Mouse (Mus musculus) kidney, embryonic 15.5 days (tissue): ENCODE measurements around the gene Rps7. TPM values are rescaled to one million over a fixed set of nuclear protein-coding genes. Genes with fewer than 3 reads are reported as not detected.

Experiments used
- ATAC-seq: fragments of 200-750 bp; cut with Nextera tagmentation; replicated peaks from 2 replicates; pipeline ENCODE4 v1.8.0; 2017; ENCODE audit warnings: moderate TSS enrichment; ENCODE audit not compliant: low FRiP score
- H3K27ac ChIP-seq: fragments of 300-500 bp; sonication (generic); 2 replicates; pipeline ENCODE4 v1.5.1; 2015; ENCODE audit warnings: mild to moderate bottlenecking, inconsistent platforms
- H3K27me3 ChIP-seq: fragments of 300-500 bp; sonication (generic); 2 replicates; pipeline ENCODE4 v1.6.1; 2015; ENCODE audit warnings: inconsistent platforms
- H3K36me3 ChIP-seq: fragments of 300-500 bp; sonication (generic); 2 replicates; pipeline ENCODE4 v1.6.1; 2015; ENCODE audit warnings: inconsistent platforms
- H3K4me1 ChIP-seq: fragments of 300-500 bp; sonication (generic); 2 replicates; pipeline ENCODE4 v1.6.1; 2015; ENCODE audit warnings: inconsistent platforms
- H3K4me2 ChIP-seq: fragments of 300-500 bp; sonication (generic); 2 replicates; pipeline ENCODE4 v1.6.1; 2015; ENCODE audit warnings: moderate library complexity, mild to moderate bottlenecking, inconsistent platforms
- H3K4me3 ChIP-seq: fragments of 300-500 bp; sonication (generic); replicated peaks from 2 replicates; pipeline ENCODE4 v1.5.1; 2015; ENCODE audit warnings: mild to moderate bottlenecking, inconsistent platforms
- H3K9ac ChIP-seq: fragments of 300-500 bp; sonication (generic); 2 replicates; pipeline ENCODE4 v1.6.1; 2015; ENCODE audit warnings: mild to moderate bottlenecking, inconsistent platforms
- H3K9me3 ChIP-seq: fragments of 300-500 bp; sonication (generic); replicated peaks from 2 replicates; pipeline ENCODE4 v1.6.1; 2016; ENCODE audit warnings: inconsistent platforms
- WGBS: fragments of 180-500 bp; shearing (Covaris S2); methylation state at CpG from one replicate; pipeline ENCODE4 v1.1.7; 2015; ENCODE audit warnings: mixed read lengths; 5-methylcytosine and 5-hydroxymethylcytosine counted together
- polyA plus RNA-seq: library from polyadenylated mRNA; unstranded; fragments of >200 nt; fragmentation: Nextera tagmentation; extraction: Ambion mirVana; gene quantifications from 2 replicates; pipeline ENCODE4 v1.2.1, GENCODE M21; 2015

The Rps7 gene
- polyA plus RNA-seq, 1 experiment from 2014 or later = 680 TPM

GRCm38 (mm10) chr12:28612391-28612790 lies 23.4 kb downstream of the Rps7 start:
- 30% methylated on average over 6 of the region's 6 CpGs for WGBS
- Histone ChIP-seq H3K9me3 (no peaks in the 10 kb centered on the region), H3K4me1 (0 out of 2 replicates have a peak, but pooled peaks cover 5% of the 10 kb centered on the region), H3K36me3 (no peaks in the 10 kb centered on the region), H3K27ac (no peak overlapping the region), H3K4me3 (no peak overlapping the region), H3K9ac (no peak overlapping the region), H3K27me3 (no peaks in the 10 kb centered on the region), H3K4me2 (no peak overlapping the region)
- ATAC-seq = no peak

DNA sequence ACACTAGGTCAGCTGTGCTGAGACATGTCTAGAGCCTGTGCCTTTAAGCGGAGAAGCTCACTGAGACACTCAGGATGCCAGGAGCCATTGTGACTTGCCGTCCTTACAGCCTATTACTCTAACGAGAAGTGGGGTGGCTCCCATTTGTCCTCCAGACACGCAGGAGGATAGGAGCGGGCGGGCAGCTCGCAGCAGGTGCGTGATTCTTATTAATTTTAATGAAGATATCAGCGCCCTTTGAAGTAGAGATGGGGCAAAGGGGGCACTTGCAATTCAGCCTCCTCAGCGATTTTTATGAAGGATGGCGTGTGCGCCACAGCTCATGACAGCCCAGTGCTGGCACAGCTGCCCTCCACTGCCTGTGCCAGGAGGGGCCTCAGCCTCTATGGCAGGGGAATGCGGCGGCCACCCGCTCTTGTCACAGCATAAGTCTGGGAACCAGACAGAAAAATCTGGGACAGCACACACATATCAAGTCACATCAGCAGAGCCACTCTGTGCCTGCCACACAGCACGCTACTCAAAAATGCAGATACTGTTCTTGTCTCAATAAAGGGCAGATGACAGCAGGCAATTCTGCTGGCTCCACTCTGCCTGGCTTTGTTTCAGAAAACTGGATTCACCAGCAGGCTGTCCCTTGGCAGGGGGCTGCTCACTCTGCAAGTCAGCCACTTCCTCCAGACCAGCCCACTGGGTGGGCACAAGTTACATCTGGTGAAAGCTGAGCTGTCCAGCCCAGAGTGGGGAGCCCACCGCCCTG lies 28.0 kb downstream of the Rps7 start:
- 57% methylated on average over 17 of the region's 17 CpGs for WGBS
- Histone ChIP-seq H3K4me2 (no peak overlapping the region), H3K9me3 (no peaks in the 10 kb centered on the region), H3K27ac (no peak overlapping the region), H3K4me3 (no peak overlapping the region), H3K9ac (no peak overlapping the region), H3K27me3 (no peaks in the 10 kb centered on the region), H3K4me1 (0 out of 2 replicates have a peak, but pooled peaks cover 5% of the 10 kb centered on the region), H3K36me3 (no peaks in the 10 kb centered on the region)
- ATAC-seq = no peak; the same call in 1 of the 2 replicates

DNA sequence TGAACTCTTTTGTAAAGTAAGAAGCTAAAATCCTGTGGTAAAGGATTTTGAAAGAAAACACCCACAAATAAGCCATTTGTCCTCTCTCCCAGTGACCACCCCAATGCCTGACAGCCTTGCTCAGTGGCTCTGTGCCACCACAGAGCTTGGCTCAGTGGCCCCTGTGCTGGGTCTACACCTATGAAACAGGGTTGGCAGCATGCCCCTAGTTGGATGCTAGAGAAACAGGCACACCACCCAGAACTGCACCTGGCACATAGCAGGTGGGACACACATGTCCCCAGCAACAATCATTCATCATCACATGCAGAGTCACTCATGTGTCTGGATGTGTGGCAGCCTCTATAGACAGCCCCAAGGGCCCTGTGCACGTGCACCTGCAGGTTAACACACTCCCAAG lies 32.3 kb downstream of the Rps7 start:
- Histone ChIP-seq H3K36me3 (no peaks in the 10 kb centered on the region), H3K4me2 (no peak overlapping the region)
- WGBS = 81% methylated on average over 1 of the region's 1 CpGs

DNA sequence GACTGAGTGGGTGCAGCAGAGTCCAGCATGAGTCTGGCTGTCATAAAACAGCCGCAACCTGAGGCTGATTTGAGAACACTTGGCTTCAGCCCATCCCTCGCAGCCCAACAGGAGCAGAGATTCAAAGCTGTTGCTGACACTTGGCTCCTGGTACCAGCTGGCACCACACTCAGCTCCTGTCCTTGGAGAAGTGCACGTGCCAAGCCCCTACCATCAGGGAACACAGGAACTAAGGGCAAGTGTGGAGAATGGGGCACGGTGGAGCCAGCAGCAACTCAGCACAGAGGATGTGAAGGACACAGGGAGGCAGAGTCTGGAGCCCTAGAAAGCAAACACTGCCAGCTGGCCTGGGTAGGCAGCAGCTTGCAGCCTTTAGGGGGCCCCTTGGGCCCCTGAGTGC lies 33.5 kb downstream of the Rps7 start:
- Histone ChIP-seq H3K9me3 (no peaks in the 10 kb centered on the region), H3K4me3 (no peak overlapping the region), H3K36me3 (no peaks in the 10 kb centered on the region), H3K27ac (no peak overlapping the region), H3K4me2 (no peak overlapping the region), H3K27me3 (peaks cover 5% of the 10 kb centered on the region; the same call in 1 of the 2 replicates), H3K9ac (no peak overlapping the region), H3K4me1 (no peaks in the 10 kb centered on the region)
- no peak for ATAC-seq
- WGBS = 16% methylated on average over 4 of the region's 4 CpGs

More for the DNA sequence above, 32.3 kb downstream of the Rps7 start:
- Histone ChIP-seq H3K27ac (no peak overlapping the region), H3K4me1 (0 out of 2 replicates have a peak, but pooled peaks cover 5% of the 10 kb centered on the region), H3K4me3 (no peak overlapping the region), H3K9ac (no peak overlapping the region), H3K27me3 (peaks cover 5% of the 10 kb centered on the region; the same call in 1 of the 2 replicates), H3K9me3 (no peaks in the 10 kb centered on the region)
- no peak for ATAC-seq

GRCm38 (mm10) chr12:28598526-28598991 lies 37.2 kb downstream of the Rps7 start:
- 52% methylated on average over 2 of the region's 2 CpGs for WGBS
- no peak overlapping the region for H3K4me2 ChIP-seq

DNA sequence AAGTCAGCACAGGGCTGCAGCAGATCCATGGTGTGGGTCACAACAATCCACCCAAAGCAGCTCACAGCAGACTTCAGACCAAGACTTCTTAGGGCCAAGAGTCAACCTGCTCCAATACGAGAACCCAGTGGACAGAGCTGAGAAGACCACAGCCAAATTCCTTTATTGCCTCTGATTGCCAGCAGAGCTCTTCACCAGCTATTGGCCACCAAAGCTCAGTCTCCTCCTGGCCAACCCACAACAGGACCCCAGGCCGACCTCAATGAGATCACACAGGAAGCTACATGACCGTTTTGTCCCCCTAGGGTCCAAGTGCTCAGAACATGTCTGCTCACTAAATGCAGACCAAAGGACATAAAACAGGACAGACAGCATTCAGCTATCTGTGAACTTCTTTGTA lies 37.6 kb downstream of the Rps7 start:
- H3K9me3 ChIP-seq = no peaks in the 10 kb centered on the region

More at GRCm38 (mm10) chr12:28598526-28598991, 37.2 kb downstream of the Rps7 start:
- Histone ChIP-seq H3K4me3 (no peak overlapping the region), H3K36me3 (no peaks in the 10 kb centered on the region), H3K9ac (no peak overlapping the region), H3K27ac (no peak overlapping the region), H3K9me3 (no peaks in the 10 kb centered on the region), H3K4me1 (no peaks in the 10 kb centered on the region), H3K27me3 (peaks cover 5% of the 10 kb centered on the region; the same call in 1 of the 2 replicates)
- ATAC-seq = no peak

DNA sequence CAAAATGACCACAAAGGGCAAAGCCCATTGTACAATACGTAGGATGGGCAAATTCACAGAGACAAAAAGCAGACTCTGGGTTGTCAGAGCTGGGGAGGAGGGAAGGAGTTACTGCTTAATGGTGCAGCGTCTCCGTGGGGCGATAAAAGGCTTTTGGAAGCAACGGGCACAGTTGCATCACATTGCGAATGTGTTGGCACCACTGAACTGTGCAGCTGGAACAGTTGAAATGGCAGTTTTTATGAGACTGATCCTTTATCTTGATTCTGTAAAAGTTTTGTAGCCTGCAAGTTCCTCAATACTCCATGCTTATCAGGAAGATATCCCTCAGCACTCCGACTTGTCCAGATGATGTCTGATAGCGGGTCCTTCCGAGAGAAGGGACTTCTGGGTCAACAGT lies 38.1 kb downstream of the Rps7 start:
- Histone ChIP-seq H3K9me3 (no peaks in the 10 kb centered on the region), H3K4me2 (no peak overlapping the region), H3K4me1 (no peaks in the 10 kb centered on the region), H3K27me3 (peaks cover 5% of the 10 kb centered on the region; the same call in 1 of the 2 replicates), H3K27ac (no peak overlapping the region), H3K9ac (no peak overlapping the region), H3K4me3 (no peak overlapping the region), H3K36me3 (no peaks in the 10 kb centered on the region)
- ATAC-seq = no peak
- 65% methylated on average over 9 of the region's 9 CpGs for WGBS

More for the DNA sequence above, 37.6 kb downstream of the Rps7 start:
- H3K4me1 ChIP-seq = no peaks in the 10 kb centered on the region
- no peak for ATAC-seq
- no peak overlapping the region for H3K27ac ChIP-seq
- H3K4me3 ChIP-seq = no peak overlapping the region
- no peak overlapping the region for H3K9ac ChIP-seq
- whole genome bisulfite sequencing = 34% methylated on average over 3 of the region's 3 CpGs
- H3K4me2 ChIP-seq = no peak overlapping the region
- H3K27me3 ChIP-seq = peaks cover 5% of the 10 kb centered on the region; the same call in 1 of the 2 replicates
- H3K36me3 ChIP-seq = no peaks in the 10 kb centered on the region

- no peak for ATAC-seq
- Histone ChIP-seq H3K4me2 (no peak overlapping the region), H3K36me3 (no peaks in the 10 kb centered on the region), H3K9ac (no peak overlapping the region), H3K27ac (no peak overlapping the region), H3K9me3 (no peaks in the 10 kb centered on the region), H3K4me3 (no peak overlapping the region), H3K27me3 (no peaks in the 10 kb centered on the region), H3K4me1 (no peaks in the 10 kb centered on the region)
These were observed 38.9 kb downstream of the Rps7 start for GRCm38 (mm10) chr12:28596851-28597250.

- Histone ChIP-seq H3K9me3 (no peaks in the 10 kb centered on the region), H3K4me1 (peaks cover 17% of the 10 kb centered on the region), H3K27me3 (peaks cover 17% of the 10 kb centered on the region), H3K27ac (no peak overlapping the region), H3K9ac (no peak overlapping the region), H3K4me2 (no peak overlapping the region), H3K36me3 (no peaks in the 10 kb centered on the region), H3K4me3 (no peak overlapping the region)
- ATAC-seq = no peak
- WGBS = 45% methylated on average over 13 of the region's 13 CpGs
These were observed 45.3 kb downstream of the Rps7 start for GRCm38 (mm10) chr12:28590428-28590827.

DNA sequence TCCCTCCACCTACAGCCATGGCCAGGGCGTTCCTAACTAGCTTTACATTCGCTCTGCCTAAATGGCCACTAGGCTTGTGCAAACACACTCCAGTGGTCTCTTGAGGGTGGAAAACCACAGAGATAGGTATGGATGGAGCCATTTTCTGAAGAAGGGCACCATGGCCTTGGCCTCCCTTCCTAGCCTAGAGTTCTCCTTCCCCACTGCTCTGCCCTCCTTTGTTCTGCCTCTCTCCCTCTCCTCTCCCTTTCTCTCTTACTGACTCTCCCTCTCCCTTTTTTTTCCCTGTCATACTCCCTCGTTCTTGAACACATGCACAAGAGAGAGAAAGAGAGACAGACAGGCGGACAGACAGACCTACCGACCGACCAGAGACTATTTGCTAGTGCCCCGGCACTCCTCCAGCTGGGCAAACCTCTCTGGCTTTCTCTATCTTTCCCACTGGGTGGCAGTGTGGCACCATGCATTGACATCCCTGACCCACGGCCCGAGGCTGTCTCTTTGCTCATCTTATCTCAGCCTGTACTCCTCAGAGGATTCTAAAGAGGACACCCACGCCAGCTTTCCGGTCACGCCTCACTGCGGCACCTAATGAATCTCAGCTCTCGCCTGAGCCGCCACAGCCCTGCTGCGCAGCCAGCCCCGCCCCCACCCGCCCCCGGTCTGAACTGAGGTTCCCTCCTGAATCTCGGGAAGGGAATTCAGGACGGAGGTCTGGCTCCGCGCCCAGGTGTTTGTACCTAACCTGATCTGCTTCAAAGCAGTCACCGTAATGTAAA lies 46.5 kb downstream of the Rps7 start:
- Histone ChIP-seq H3K9ac (no peak overlapping the region), H3K4me1 (peaks cover 17% of the 10 kb centered on the region), H3K9me3 (no peaks in the 10 kb centered on the region), H3K27ac (no peak overlapping the region), H3K4me2 (peak overlapping the region; percentile 66), H3K27me3 (peaks cover 17% of the 10 kb centered on the region), H3K36me3 (no peaks in the 10 kb centered on the region), H3K4me3 (peak overlapping the region; percentile 46)
- 9% methylated on average over 24 of the region's 24 CpGs for WGBS
- ATAC-seq = peak; percentile 95

DNA sequence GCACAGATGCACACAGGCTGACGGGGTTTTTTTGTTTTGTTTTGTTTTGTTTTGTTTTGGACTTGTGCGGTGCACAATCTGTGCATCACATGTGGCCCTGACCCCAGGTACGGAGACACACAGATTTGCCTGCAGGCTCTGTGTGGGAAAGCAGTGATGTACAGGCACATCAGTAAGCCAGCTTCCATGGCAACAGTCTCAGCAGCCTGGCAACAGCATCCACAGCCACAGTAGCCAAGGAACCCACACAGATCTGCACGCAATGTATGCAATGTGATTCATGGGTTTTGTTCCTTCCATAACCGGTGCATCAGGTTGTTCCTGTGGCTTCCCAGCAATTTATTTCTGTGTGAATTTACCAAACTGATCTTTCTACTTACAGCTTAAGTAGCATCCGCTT lies 47.8 kb downstream of the Rps7 start:
- Histone ChIP-seq H3K4me3 (no peak overlapping the region), H3K27ac (no peak overlapping the region), H3K4me2 (no peak overlapping the region), H3K9ac (no peak overlapping the region), H3K36me3 (no peaks in the 10 kb centered on the region), H3K4me1 (peaks cover 17% of the 10 kb centered on the region), H3K27me3 (peaks cover 17% of the 10 kb centered on the region), H3K9me3 (no peaks in the 10 kb centered on the region)
- no peak for ATAC-seq
- WGBS = 81% methylated on average over 6 of the region's 6 CpGs

DNA sequence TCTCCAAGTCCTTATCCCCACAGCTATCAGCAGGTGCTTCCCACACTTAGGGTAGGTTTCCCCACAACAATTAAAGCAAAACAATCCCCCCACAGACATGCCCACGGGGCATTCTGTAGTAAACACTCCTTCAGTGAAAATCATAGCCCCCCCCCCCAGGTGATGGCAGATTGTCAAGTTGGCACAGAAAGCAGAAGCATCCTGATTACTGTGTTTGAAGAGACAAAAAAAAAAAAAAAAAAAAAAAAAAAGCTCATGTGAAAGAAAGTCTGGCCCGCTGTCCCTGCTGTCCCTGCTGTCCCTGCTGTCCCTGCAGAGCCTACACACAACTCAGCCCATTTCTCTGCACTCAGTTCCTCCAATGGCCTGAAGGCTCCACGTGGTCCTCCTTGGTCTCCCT lies 51.7 kb downstream of the Rps7 start:
- Histone ChIP-seq H3K9me3 (no peaks in the 10 kb centered on the region), H3K9ac (no peak overlapping the region), H3K27me3 (peaks cover 9% of the 10 kb centered on the region; the same call in 1 of the 2 replicates), H3K36me3 (no peaks in the 10 kb centered on the region), H3K4me3 (no peak overlapping the region), H3K27ac (no peak overlapping the region), H3K4me2 (no peak overlapping the region), H3K4me1 (0 out of 2 replicates have a peak, but pooled peaks cover 3% of the 10 kb centered on the region)
- 68% methylated on average over 3 of the region's 3 CpGs for WGBS
- no peak for ATAC-seq
